Mouse (Mus musculus) midbrain, postnatal 0 days (tissue): Measurements from ENCODE around the gene Lmod1. TPM values are rescaled to one million over a fixed set of nuclear protein-coding genes. Genes with fewer than 3 reads are reported as not detected.

Source experiments
- ATAC-seq: fragments of 200-750 bp; cut with Nextera tagmentation; 2 replicates; pipeline ENCODE4 v1.8.0; 2017; ENCODE audit warnings: moderate number of reproducible peaks, mild to moderate bottlenecking, moderate TSS enrichment, moderate library complexity; ENCODE audit not compliant: low FRiP score
- DNase-seq: peaks from one replicate; pipeline ENCODE4 v3.0.0-alpha.2; 2015; ENCODE audit warnings: low spot score
- H3K27ac ChIP-seq: fragments of 300-500 bp; sonication (generic); 2 replicates; pipeline ENCODE4 v1.5.1; 2014; ENCODE audit warnings: low read depth, mild to moderate bottlenecking, low read length, mixed read lengths
- H3K27me3 ChIP-seq: fragments of 300-500 bp; sonication (generic); 2 replicates; pipeline ENCODE4 v1.6.1; 2014; ENCODE audit warnings: low read length, control low read depth, mixed read lengths; ENCODE audit not compliant: insufficient read depth
- H3K36me3 ChIP-seq: fragments of 300-500 bp; sonication (generic); 2 replicates; pipeline ENCODE4 v1.6.1; 2014; ENCODE audit warnings: low read length, control low read depth, mixed read lengths; ENCODE audit not compliant: insufficient read depth
- H3K4me1 ChIP-seq: fragments of 300-500 bp; sonication (generic); 2 replicates; pipeline ENCODE4 v1.6.1; 2014; ENCODE audit warnings: mild to moderate bottlenecking, control low read depth, antibody characterized with exemption, low read length, mixed read lengths; ENCODE audit not compliant: insufficient read depth
- H3K4me2 ChIP-seq: fragments of 300-500 bp; sonication (generic); 2 replicates; pipeline ENCODE4 v1.6.1; 2014; ENCODE audit warnings: low read depth, mild to moderate bottlenecking, low read length, mixed read lengths; ENCODE audit not compliant: poor library complexity, severe bottlenecking
- H3K4me3 ChIP-seq: fragments of 300-500 bp; sonication (generic); 2 replicates; pipeline ENCODE4 v1.5.1; 2014; ENCODE audit warnings: low read depth, mild to moderate bottlenecking, low read length, moderate library complexity
- H3K9ac ChIP-seq: fragments of 300-500 bp; sonication (generic); replicated peaks from 2 replicates; pipeline ENCODE4 v1.6.1; 2014; ENCODE audit warnings: mild to moderate bottlenecking, low read length, moderate library complexity, mixed read lengths; ENCODE audit not compliant: poor library complexity, severe bottlenecking
- H3K9me3 ChIP-seq: fragments of 300-500 bp; sonication (generic); 2 replicates; pipeline ENCODE4 v1.6.1; 2016; ENCODE audit warnings: low read length, control low read depth
- CTCF ChIP-seq: IDR thresholded peaks from 2 replicates; pipeline ENCODE4 v1.5.1; 2016; ENCODE audit warnings: antibody characterized with exemption, mild to moderate bottlenecking
- WGBS: fragments of 180-500 bp; shearing (Covaris S2); extraction: QIAGEN DNeasy Blood & Tissue Kit; methylation state at CpG from one replicate; pipeline ENCODE4 v1.1.7; 2014; 5-methylcytosine and 5-hydroxymethylcytosine counted together
- polyA plus RNA-seq: library from polyadenylated mRNA; unstranded; fragments of >200 nt; fragmentation: Nextera tagmentation; extraction: Ambion mirVana; gene quantifications from 2 replicates; pipeline ENCODE4 v1.2.1, GENCODE M21; 2015
- total RNA-seq: library from RNA; depleted of rRNA; stranded (reverse); fragments of >200 nt; gene quantifications from 2 replicates; pipeline ENCODE4 v1.2.3, GENCODE M21; 2014; rRNA removed

The Lmod1 gene
- total and polyA plus RNA-seq, 2 experiments from 2014 or later = 0.16 to 0.35 TPM

DNA sequence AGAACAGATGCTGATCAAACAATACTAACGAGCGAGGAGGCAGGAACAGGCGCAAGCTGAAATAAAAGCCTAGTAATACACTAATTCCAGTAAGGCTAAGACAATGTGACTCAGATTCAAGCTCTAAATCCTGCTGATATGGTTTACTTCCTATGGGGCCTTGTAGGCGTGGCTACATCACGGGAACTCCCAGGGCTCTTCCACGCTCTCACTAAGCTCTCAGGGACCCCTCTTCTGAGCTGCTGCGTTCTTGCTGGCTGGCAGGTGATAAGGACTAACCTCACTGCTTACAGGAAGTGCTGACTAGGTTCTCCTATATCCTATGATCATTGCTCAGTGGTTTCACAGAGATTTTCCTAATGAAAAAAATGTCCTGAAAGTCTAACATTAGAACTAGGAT, 80.7 kb downstream of the Lmod1 start:
- Histone ChIP-seq H3K36me3 (peaks cover 66% of the 10 kb centered on the region), H3K9ac (no peak overlapping the region), H3K4me1 (no peaks in the 10 kb centered on the region), H3K27ac (no peak overlapping the region), H3K4me2 (no peak overlapping the region), H3K9me3 (no peaks in the 10 kb centered on the region), H3K27me3 (no peaks in the 10 kb centered on the region), H3K4me3 (no peak overlapping the region)
- no peak for ATAC-seq
- no peak for DNase-seq
- WGBS = 90% methylated on average over 7 of the region's 7 CpGs
- no peak for TF ChIP-seq CTCF

DNA sequence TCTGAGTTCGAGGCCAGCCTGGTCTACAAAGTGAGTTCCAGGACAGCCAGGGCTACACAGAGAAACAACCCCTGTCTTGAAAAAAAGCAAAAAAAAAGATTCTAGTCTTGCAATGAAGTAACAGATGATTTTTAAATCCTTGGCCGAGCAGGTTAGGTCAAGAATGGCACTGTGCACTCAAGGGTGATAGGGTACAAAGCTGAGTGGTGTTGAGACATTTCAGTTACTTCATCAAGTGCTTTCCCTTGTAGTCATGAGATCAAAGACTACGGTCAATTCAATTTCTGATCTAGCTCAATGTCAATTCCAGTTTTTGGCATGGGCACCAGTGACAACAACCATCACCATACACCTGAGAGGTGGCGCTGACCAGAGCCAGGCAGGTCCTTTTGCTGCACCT, 84.4 kb downstream of the Lmod1 start:
- H3K36me3 ChIP-seq = peaks cover 55% of the 10 kb centered on the region
- no peak for DNase-seq
- no peak overlapping the region for H3K9ac ChIP-seq
- H3K4me3 ChIP-seq = no peak overlapping the region
- TF ChIP-seq CTCF = no peak
- no peaks in the 10 kb centered on the region for H3K27me3 ChIP-seq
- ATAC-seq = no peak
- no peaks in the 10 kb centered on the region for H3K9me3 ChIP-seq
- no peaks in the 10 kb centered on the region for H3K4me1 ChIP-seq
- WGBS = 100% methylated on average over 4 of the region's 4 CpGs
- no peak overlapping the region for H3K4me2 ChIP-seq
- no peak overlapping the region for H3K27ac ChIP-seq

DNA sequence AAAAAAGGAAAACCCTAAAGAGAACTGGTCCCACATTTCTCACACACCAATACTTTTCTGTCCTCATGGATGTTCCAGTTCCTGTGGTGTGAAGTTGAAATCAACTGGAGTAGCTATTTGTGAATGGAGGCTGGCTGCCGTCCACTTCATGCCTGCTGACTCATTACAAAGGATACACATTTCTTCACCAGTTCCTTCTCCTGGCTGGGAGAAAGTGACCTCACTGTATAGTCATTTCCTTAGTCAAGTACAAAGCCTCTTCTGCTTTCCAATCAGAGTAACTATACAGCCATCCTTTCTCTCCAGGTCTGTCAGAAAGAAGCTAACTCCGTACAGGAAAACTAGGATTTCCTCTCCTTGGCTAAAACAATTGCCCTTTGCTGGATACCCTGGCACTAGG, 86.4 kb downstream of the Lmod1 start:
- DNase-seq = peak; percentile 10
- no peak overlapping the region for H3K9ac ChIP-seq
- no peak overlapping the region for H3K4me2 ChIP-seq
- H3K9me3 ChIP-seq = no peaks in the 10 kb centered on the region
- no peaks in the 10 kb centered on the region for H3K4me1 ChIP-seq
- H3K27me3 ChIP-seq = no peaks in the 10 kb centered on the region
- no peak overlapping the region for H3K27ac ChIP-seq
- WGBS = 78% methylated on average over 2 of the region's 2 CpGs
- peaks cover 54% of the 10 kb centered on the region for H3K36me3 ChIP-seq
- H3K4me3 ChIP-seq = no peak overlapping the region
- ATAC-seq = no peak
- TF ChIP-seq CTCF = no peak

DNA sequence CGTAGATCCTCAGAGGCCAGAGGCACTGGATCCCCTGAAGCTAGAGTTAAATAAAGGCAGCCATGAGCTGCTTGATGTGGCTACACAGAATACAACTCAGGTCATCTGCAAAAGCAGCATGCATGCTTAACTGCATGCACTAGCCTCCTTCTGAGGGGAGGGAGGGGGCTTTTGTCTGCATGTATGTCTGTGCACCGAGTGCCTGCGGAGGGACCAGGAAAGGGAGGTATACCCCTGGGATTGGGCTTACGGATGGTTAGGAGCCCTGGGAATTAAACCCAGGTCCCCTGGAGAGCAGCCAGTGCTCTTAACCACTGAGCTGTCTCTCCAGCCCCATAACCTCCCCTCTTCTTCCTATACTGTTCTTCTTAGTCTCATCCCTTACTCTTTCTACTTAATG, 87.5 kb downstream of the Lmod1 start:
- H3K9me3 ChIP-seq = no peaks in the 10 kb centered on the region
- 84% methylated on average over 4 of the region's 4 CpGs for WGBS
- H3K27ac ChIP-seq = no peak overlapping the region
- H3K36me3 ChIP-seq = peaks cover 57% of the 10 kb centered on the region
- ATAC-seq (no peak), DNase-seq (no peak)
- H3K4me3 ChIP-seq = no peak overlapping the region
- no peak overlapping the region for H3K4me2 ChIP-seq
- no peaks in the 10 kb centered on the region for H3K4me1 ChIP-seq
- H3K27me3 ChIP-seq = no peaks in the 10 kb centered on the region
- no peak for TF ChIP-seq CTCF
- H3K9ac ChIP-seq = no peak overlapping the region

DNA sequence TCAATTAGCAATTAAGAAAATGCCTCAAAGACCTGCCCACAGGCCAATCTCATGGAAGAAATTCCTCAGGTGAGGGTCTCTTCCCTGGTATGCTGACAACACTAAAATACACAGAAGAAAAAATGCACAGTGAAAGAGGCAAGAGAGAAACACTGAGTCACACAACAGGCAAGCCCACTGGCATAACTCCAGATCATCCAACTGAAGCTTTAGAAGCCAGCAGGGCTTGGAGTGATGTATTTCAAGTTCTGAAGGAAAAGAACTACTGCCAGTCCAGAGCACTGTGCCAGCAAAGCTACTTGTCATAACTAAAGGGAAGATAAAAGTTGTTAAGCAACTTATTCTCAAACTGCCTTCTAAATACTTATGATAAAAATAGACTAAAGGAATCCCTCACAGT, 89.4 kb downstream of the Lmod1 start:
- H3K27ac ChIP-seq = no peak overlapping the region
- H3K36me3 ChIP-seq = peaks cover 57% of the 10 kb centered on the region
- H3K4me3 ChIP-seq = no peak overlapping the region
- no peaks in the 10 kb centered on the region for H3K9me3 ChIP-seq
- ATAC-seq = no peak
- H3K9ac ChIP-seq = no peak overlapping the region
- no peak overlapping the region for H3K4me2 ChIP-seq
- H3K27me3 ChIP-seq = no peaks in the 10 kb centered on the region
- no peak for TF ChIP-seq CTCF
- no peak for DNase-seq
- no peaks in the 10 kb centered on the region for H3K4me1 ChIP-seq

Other genes with a start within 250 kb of the Lmod1 start
- gene Lgr6, start 219.5 kb upstream of the Lmod1 start, total RNA-seq = 2.5 and 3.8 TPM in 2 replicates
- 1.9 and 2.1 TPM in 2 replicates for gene Lgr6, start 219.5 kb upstream of the Lmod1 start, polyA plus RNA-seq
- gene Ptpn7, start 192.1 kb upstream of the Lmod1 start, total RNA-seq = 0.05 and 0.24 TPM in 2 replicates
- 0.05 and 0.15 TPM in 2 replicates for gene Ptpn7, start 192.1 kb upstream of the Lmod1 start, polyA plus RNA-seq
- gene Arl8a, start 178.0 kb upstream of the Lmod1 start, total RNA-seq = 317 and 384 TPM in 2 replicates
- gene Arl8a, start 178.0 kb upstream of the Lmod1 start, polyA plus RNA-seq = 399 and 418 TPM in 2 replicates
- 14.1 and 25.7 TPM in 2 replicates for gene Gpr37l1, start 157.1 kb upstream of the Lmod1 start, total RNA-seq
- gene Gpr37l1, start 157.1 kb upstream of the Lmod1 start, polyA plus RNA-seq = 8.8 and 12.8 TPM in 2 replicates
- 0.14 and 0.77 TPM in 2 replicates for gene Elf3, start 66.2 kb upstream of the Lmod1 start, total RNA-seq
- 0.36 and 0.60 TPM in 2 replicates for gene Elf3, start 66.2 kb upstream of the Lmod1 start, polyA plus RNA-seq
- 76.3 and 79.7 TPM in 2 replicates for gene Rnpep, start 40.7 kb upstream of the Lmod1 start, total RNA-seq
- 49.2 and 52.4 TPM in 2 replicates for gene Rnpep, start 40.7 kb upstream of the Lmod1 start, polyA plus RNA-seq
- 19.0 and 34.4 TPM in 2 replicates for gene Timm17a, start 11.0 kb upstream of the Lmod1 start, total RNA-seq
- gene Timm17a, start 11.0 kb upstream of the Lmod1 start, polyA plus RNA-seq = 165 and 166 TPM in 2 replicates
- gene Shisa4, start 50.4 kb downstream of the Lmod1 start, total RNA-seq = 129 and 133 TPM in 2 replicates
- gene Shisa4, start 50.4 kb downstream of the Lmod1 start, polyA plus RNA-seq = 141 and 146 TPM in 2 replicates
- 88.7 and 128 TPM in 2 replicates for gene Ipo9, start 105.7 kb downstream of the Lmod1 start, total RNA-seq
- gene Ipo9, start 105.7 kb downstream of the Lmod1 start, polyA plus RNA-seq = 89.3 and 93.3 TPM in 2 replicates